Mouse (Mus musculus): ENCODE data around the gene Dgcr6. TPM values are rescaled to one million over a fixed set of nuclear protein-coding genes. Genes with fewer than 3 reads are reported as not detected.

The Dgcr6 gene
- polyA plus RNA-seq, 2 experiments: 69.0 to 110 TPM

DNA sequence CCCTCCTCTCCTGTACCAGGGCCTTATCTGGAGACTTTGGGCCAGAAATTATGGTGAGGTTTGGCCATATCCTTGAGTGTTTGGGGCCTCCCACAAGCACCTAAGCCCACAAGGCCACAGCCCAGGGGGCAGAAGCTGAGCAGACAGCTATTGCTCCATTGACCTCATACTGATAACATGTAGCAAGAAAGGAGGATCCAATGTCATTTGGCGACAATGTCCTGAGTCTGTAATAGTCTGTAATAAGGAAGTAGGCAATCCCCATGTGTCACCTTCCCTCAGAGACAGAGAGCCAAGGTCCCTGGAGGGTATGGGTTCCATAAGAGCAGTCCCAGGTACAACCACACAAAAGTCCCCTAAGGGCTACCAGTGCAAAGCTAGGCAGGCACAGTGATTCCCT, 29.6 kb downstream of the Dgcr6 start:
- ATAC-seq (ENCODE audit: low FRiP score, low read depth): no peak
- Histone ChIP-seq H3K4me1 (ENCODE audit: control insufficient read depth, insufficient read depth, low read length) (no peaks in the 10 kb centered on the region), H3K4me2 (replicated peaks; ENCODE audit: low read depth, low read length, severe bottlenecking) (no peak overlapping the region), H3K9me3 (ENCODE audit: control insufficient read depth, low read length) (no peaks in the 10 kb centered on the region), H3K36me3 (ENCODE audit: control insufficient read depth, insufficient read depth, low read length) (peaks cover under 1% of the 10 kb centered on the region; the same call in 1 of the 2 replicates), H3K9ac (ENCODE audit: low read depth, low read length, severe bottlenecking) (no peak overlapping the region), H3K27me3 (ENCODE audit: control insufficient read depth, insufficient read depth, low read length) (no peaks in the 10 kb centered on the region), H3K27ac (replicated peaks; ENCODE audit: low read depth, low read length) (no peak overlapping the region), H3K4me3 (replicated peaks; ENCODE audit: low read length) (no peak overlapping the region)
- WGBS: 82% methylated on average over 1 of the region's 1 CpGs
- no peak for TF ChIP-seq POLR2A (IDR thresholded peaks at IDR 0.05; ENCODE audit: borderline replicate concordance, extremely low read depth, insufficient read depth, insufficient read length)
- no peak for DNase-seq (ENCODE audit: low spot score)

DNA sequence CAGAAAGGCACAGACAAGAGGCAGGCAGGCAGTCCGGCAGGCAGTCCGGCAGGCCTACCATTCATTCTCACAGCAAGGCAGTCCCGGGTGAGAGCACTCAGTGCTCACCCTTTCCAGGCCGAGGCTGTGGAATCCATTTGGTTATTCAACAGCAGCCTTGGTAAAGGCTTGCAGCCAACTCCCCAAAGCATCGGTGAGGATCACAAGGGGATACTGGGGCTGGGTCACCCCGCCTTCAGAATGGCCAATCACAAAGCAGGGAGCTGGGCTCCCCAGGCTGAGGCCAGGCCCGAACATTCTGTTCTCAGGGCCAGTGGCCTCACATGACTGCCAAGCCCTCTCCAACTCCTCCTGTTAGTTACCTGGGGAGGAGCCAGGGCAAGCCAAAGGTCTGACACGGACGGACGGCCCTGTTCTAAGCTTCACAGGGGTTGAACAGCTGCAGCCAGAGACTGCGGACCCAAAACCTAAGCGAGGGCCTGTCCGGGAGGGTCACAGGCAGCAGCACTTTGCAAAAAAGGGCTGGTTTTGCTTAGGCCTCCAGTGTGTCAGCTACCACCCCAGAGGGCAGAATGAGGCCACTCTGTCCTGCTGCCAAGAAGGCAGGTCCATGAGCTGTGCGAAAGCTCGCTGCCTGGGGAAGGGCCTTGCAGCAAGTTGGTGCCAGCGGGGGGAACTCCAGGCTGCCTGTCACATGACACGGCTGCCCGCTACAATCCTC, 30.7 kb downstream of the Dgcr6 start:
- H3K4me3 ChIP-seq (replicated peaks; ENCODE audit: low read length): no peak overlapping the region
- 85% methylated on average over 18 of the region's 18 CpGs for WGBS
- H3K4me2 ChIP-seq (replicated peaks; ENCODE audit: low read depth, low read length, severe bottlenecking): no peak overlapping the region
- H3K4me1 ChIP-seq (ENCODE audit: control insufficient read depth, insufficient read depth, low read length): 0 out of 2 replicates have a peak, but pooled peaks cover 2% of the 10 kb centered on the region
- H3K9me3 ChIP-seq (ENCODE audit: control insufficient read depth, low read length): no peaks in the 10 kb centered on the region
- no peak for ATAC-seq (ENCODE audit: low FRiP score, low read depth)
- no peaks in the 10 kb centered on the region for H3K36me3 ChIP-seq (ENCODE audit: control insufficient read depth, insufficient read depth, low read length)
- H3K27ac ChIP-seq (replicated peaks; ENCODE audit: low read depth, low read length): no peak overlapping the region
- no peak for DNase-seq (ENCODE audit: low spot score)
- TF ChIP-seq POLR2A (IDR thresholded peaks at IDR 0.05; ENCODE audit: borderline replicate concordance, extremely low read depth, insufficient read depth, insufficient read length): no peak
- H3K27me3 ChIP-seq (ENCODE audit: control insufficient read depth, insufficient read depth, low read length): no peaks in the 10 kb centered on the region
- H3K9ac ChIP-seq (ENCODE audit: low read depth, low read length, severe bottlenecking): no peak overlapping the region

DNA sequence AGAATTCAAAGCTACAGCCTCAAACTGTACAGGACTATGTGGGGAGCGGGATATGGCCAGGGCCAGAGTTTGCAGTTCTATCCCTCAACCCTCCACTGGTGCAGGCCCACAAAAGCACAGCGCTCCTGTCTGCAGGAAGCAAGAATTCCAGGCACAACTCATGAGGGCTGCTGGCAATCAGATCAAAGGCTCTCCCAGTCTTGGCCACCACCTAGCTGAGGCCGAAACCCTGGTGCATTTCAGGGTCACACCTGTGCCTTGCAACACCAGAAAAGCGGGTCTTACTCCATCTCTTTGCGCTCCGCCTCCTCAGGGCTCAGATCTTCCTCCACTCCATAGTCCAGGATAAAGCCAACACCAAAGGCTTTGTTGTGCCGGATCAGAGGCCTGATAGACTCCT, 31.6 kb downstream of the Dgcr6 start:
- no peaks in the 10 kb centered on the region for H3K27me3 ChIP-seq (ENCODE audit: control insufficient read depth, insufficient read depth, low read length)
- no peak overlapping the region for H3K27ac ChIP-seq (replicated peaks; ENCODE audit: low read depth, low read length)
- H3K4me2 ChIP-seq (replicated peaks; ENCODE audit: low read depth, low read length, severe bottlenecking): no peak overlapping the region
- ATAC-seq (ENCODE audit: low FRiP score, low read depth) (no peak), DNase-seq (ENCODE audit: low spot score) (no peak)
- H3K4me1 ChIP-seq (ENCODE audit: control insufficient read depth, insufficient read depth, low read length): 0 out of 2 replicates have a peak, but pooled peaks cover 7% of the 10 kb centered on the region
- no peak overlapping the region for H3K4me3 ChIP-seq (replicated peaks; ENCODE audit: low read length)
- 79% methylated on average over 7 of the region's 7 CpGs for WGBS
- H3K36me3 ChIP-seq (ENCODE audit: control insufficient read depth, insufficient read depth, low read length): no peaks in the 10 kb centered on the region
- no peak for TF ChIP-seq POLR2A (IDR thresholded peaks at IDR 0.05; ENCODE audit: borderline replicate concordance, extremely low read depth, insufficient read depth, insufficient read length)
- H3K9ac ChIP-seq (ENCODE audit: low read depth, low read length, severe bottlenecking): no peak overlapping the region
- H3K9me3 ChIP-seq (ENCODE audit: control insufficient read depth, low read length): no peaks in the 10 kb centered on the region

DNA sequence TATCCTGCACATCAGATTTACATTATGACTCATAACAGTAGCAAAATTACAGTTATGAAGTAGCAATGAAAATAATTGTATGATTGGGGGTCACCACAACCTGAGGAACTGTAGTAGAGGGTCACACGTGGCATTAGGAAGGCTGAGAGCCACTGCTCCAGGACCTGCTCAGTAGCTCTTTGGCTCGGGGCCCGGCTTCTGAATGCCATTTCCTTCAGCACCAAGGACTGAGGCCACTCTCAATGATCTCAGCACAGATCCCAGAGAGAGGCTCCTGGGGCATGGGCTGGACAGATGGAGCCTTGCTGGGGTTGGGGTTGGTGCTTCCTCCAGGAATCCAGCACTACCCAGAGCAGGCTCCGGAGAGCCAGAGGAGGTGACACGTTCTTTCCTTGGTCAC, 34.4 kb downstream of the Dgcr6 start:
- no peaks in the 10 kb centered on the region for H3K36me3 ChIP-seq (ENCODE audit: control insufficient read depth, insufficient read depth, low read length)
- H3K9me3 ChIP-seq (ENCODE audit: control insufficient read depth, low read length): no peaks in the 10 kb centered on the region
- 81% methylated on average over 5 of the region's 5 CpGs for WGBS
- no peak for DNase-seq (ENCODE audit: low spot score)
- no peak for TF ChIP-seq POLR2A (IDR thresholded peaks at IDR 0.05; ENCODE audit: borderline replicate concordance, extremely low read depth, insufficient read depth, insufficient read length)
- no peak for ATAC-seq (ENCODE audit: low FRiP score, low read depth)
- 0 out of 2 replicates have a peak, but pooled peaks cover 11% of the 10 kb centered on the region for H3K4me1 ChIP-seq (ENCODE audit: control insufficient read depth, insufficient read depth, low read length)
- no peak overlapping the region for H3K9ac ChIP-seq (ENCODE audit: low read depth, low read length, severe bottlenecking)
- no peaks in the 10 kb centered on the region for H3K27me3 ChIP-seq (ENCODE audit: control insufficient read depth, insufficient read depth, low read length)
- H3K4me3 ChIP-seq (replicated peaks; ENCODE audit: low read length): no peak overlapping the region
- no peak overlapping the region for H3K27ac ChIP-seq (replicated peaks; ENCODE audit: low read depth, low read length)
- no peak overlapping the region for H3K4me2 ChIP-seq (replicated peaks; ENCODE audit: low read depth, low read length, severe bottlenecking)

DNA sequence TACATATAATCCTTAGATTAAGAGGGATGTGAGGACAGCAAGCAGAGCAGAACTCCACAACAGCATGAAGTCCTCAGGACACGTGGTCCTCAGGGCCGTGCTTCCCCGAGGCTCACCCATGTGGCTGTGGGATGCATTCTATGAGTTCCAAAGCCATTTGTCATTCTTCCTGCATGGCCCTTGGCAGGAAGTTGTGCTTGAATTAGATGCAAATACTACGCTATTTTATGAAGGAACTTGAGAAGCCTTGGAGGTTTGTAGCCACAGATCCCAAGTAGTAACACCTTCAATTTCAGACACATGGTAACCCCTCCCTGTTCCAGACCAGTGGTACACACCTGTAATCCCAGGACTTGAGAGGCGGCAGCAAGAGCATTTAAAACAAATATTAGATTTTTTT, 43.7 kb downstream of the Dgcr6 start:
- H3K27ac ChIP-seq (replicated peaks; ENCODE audit: low read depth, low read length): no peak overlapping the region
- H3K4me2 ChIP-seq (replicated peaks; ENCODE audit: low read depth, low read length, severe bottlenecking): no peak overlapping the region
- ATAC-seq (ENCODE audit: low FRiP score, low read depth) (no peak; the same call in 1 of the 2 replicates), DNase-seq (ENCODE audit: low spot score) (no peak)
- no peak for TF ChIP-seq POLR2A (IDR thresholded peaks at IDR 0.05; ENCODE audit: borderline replicate concordance, extremely low read depth, insufficient read depth, insufficient read length)
- H3K9ac ChIP-seq (ENCODE audit: low read depth, low read length, severe bottlenecking): no peak overlapping the region
- H3K4me1 ChIP-seq (ENCODE audit: control insufficient read depth, insufficient read depth, low read length): peaks cover 3% of the 10 kb centered on the region; the same call in 1 of the 2 replicates
- no peak overlapping the region for H3K4me3 ChIP-seq (replicated peaks; ENCODE audit: low read length)
- 35% methylated on average over 5 of the region's 5 CpGs for WGBS
- H3K36me3 ChIP-seq (ENCODE audit: control insufficient read depth, insufficient read depth, low read length): no peaks in the 10 kb centered on the region
- no peaks in the 10 kb centered on the region for H3K9me3 ChIP-seq (ENCODE audit: control insufficient read depth, low read length)
- no peaks in the 10 kb centered on the region for H3K27me3 ChIP-seq (ENCODE audit: control insufficient read depth, insufficient read depth, low read length)

All from limb, embryonic 14.5 days (tissue).